Mouse (Mus musculus) thymus, adult 2 months (tissue): ENCODE data around the gene Pde2a.

ENCODE experiments used
- CTCF ChIP-seq: fragments of 200-500 bp; IDR thresholded peaks from 2 replicates; pipeline ENCODE4 v1.5.1; 2012; ENCODE audit warnings: mild to moderate bottlenecking, control low read depth, low read length, moderate library complexity, borderline replicate concordance; ENCODE audit not compliant: control insufficient read depth, poor library complexity, insufficient read depth; ENCODE audit errors: extremely low read depth
- POLR2A ChIP-seq: fragments of 200-500 bp; IDR thresholded peaks from 2 replicates; pipeline ENCODE4 v1.6.1; 2012; ENCODE audit warnings: mild to moderate bottlenecking, low read length, control low read depth, moderate library complexity; ENCODE audit not compliant: control insufficient read depth, poor library complexity, insufficient read depth; ENCODE audit errors: extremely low read depth

DNA sequence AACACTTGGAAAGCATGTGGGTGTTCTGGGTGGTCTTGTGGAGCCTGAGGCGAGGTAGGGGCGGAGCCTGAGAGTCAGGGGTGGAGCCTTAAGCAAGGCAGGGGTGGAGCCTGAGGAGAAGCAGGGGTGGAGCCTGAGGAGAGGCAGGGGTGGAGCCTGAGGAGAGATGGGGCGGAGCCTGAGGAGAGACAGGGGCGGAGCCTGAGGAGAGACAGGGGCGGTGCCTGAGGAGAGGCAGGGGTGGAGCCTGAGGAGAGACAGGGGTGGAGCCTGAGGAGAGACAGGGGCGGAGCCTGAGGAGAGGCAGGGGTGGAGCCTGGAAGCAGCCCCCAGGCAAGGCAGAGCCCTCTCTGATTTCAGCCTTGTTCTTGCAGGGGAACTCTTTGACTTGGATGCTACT is 79.7 kb downstream of the Pde2a start:
- no peak for TF ChIP-seq CTCF
- TF ChIP-seq POLR2A, result no peak
